Mouse (Mus musculus) splenic B cell, adult 2 months (primary cell): ENCODE data around the gene Gm8978.
"Not testable (repeated sequence)": the region's sequence is repeated elsewhere in the genome, so short reads cannot be mapped to it uniquely, and the experiment has no call there.

Experiments used
- DNase-seq: peaks from one replicate; pipeline ENCODE4 v3.0.0-alpha.2; 2011; ENCODE audit warnings: low read depth, low spot score
- H3K27me3 ChIP-seq: 2 replicates; pipeline ENCODE4 v1.6.1; 2012; ENCODE audit warnings: mild to moderate bottlenecking, low read length, moderate library complexity, mixed read lengths; ENCODE audit not compliant: control insufficient read depth, poor library complexity, insufficient read depth, severe bottlenecking
- H3K36me3 ChIP-seq: 2 replicates; pipeline ENCODE4 v1.6.1; 2012; ENCODE audit warnings: mild to moderate bottlenecking, low read length, moderate library complexity, mixed read lengths; ENCODE audit not compliant: control insufficient read depth, poor library complexity, insufficient read depth, severe bottlenecking

Gene Gm8978

DNA sequence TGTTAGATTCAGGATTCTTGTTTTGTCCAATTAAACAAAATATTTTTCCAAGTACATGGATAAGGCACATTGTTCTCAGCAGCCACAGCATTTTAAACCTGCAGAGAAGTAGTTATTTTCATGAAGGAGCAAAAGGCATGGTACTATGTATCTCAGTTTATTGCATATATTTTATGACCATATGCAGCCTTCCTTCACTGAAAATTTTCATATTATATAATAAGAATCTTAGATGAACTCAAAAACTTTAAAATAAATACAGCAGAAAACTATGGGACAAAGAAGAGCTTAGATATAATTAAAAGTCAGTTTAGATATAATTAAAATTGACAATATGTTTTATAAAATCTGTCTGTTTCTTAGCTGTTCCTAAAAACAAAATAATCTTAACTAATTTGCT is at the start of gene Gm8978:
TSS of gene Gm8978 (minus strand) at position 101 of the 400 bp plus-strand sequence.
- not testable (repeated sequence) for H3K27me3 ChIP-seq, DNase-seq, H3K36me3 ChIP-seq

DNA sequence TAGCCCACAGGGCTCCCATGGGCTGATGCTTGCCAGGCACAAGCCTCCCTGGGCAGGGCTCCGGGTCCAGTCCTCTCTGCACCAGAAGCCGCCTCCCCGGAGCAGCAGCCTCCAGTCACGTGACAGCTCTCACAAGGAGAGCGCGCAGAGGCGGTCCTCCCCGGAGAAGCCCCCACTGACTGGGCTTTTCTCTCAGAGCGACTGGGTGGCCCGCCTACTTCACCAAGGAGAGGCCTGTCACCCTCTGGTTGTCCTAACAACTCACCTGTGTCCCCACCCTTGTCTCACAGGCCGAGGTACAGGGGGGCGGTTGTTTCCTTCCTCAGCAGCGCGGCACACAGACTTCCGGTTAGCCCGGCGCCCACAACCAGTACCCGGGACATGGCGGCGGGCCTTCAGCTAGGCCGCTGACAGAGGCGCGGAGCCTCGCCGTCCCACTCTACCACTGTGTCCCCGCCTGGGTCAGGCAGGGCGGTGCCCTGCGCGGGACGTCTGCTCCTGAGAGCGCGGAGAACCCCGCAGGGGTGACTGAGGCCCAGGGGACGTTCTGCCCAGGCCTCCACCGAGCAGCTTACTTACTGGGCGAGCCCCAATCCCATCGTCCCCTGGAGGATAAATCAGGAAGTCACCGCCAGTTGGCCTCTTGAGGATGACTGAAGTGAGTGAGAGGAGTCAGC is 35.3 kb downstream of the Gm8978 start:
- not testable (repeated sequence) for H3K36me3 ChIP-seq, H3K27me3 ChIP-seq
- DNase-seq = peak; percentile 69

DNA sequence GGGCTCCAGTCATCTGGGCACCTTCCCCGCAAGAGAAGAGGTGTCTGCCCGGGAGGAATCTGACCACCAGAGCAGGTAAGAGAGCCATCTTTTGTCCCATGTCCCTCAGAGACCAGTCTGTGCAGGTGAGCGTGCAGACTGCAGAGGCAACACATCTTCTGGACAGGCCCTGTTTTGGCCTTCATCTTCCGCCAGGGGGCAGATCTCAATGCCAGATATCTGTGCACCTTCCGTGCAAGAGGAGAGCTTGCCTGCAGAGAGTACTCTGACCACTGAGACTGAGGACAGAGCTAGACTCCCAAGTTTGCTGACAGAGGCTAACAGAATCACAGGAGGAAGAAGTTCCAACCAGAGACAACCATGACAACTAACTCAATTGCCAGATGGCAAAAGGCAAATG is 56.5 kb downstream of the Gm8978 start:
- not testable (repeated sequence) for DNase-seq, H3K36me3 ChIP-seq, H3K27me3 ChIP-seq
